Mouse (Mus musculus) gastrocnemius, adult 18-20 months (tissue): ENCODE measurements around the gene Pdzrn4. TPM values are rescaled to one million over a fixed set of nuclear protein-coding genes. Genes with fewer than 3 reads are reported as not detected.

Source experiments
- DNase-seq: peaks from one replicate; pipeline ENCODE4 v3.0.0; 2021; ENCODE audit warnings: low spot score
- total RNA-seq, 2 experiments: library from RNA; stranded (reverse); gene quantifications; 2 replicates each; pipeline ENCODE4 v1.2.3; 2021

The Pdzrn4 gene
- total RNA-seq, 2 experiments from 2014 or later = 0.41 to 1.1 TPM

GRCm38 (mm10) chr15:92696276-92696956, 299.7 kb downstream of the Pdzrn4 start:
- DNase-seq = no peak

- DNase-seq = no peak
Measured at GRCm38 (mm10) chr15:92704146-92704545, 307.5 kb downstream of the Pdzrn4 start.

GRCm38 (mm10) chr15:92738676-92739075, 342.0 kb downstream of the Pdzrn4 start:
- no peak for DNase-seq

DNA sequence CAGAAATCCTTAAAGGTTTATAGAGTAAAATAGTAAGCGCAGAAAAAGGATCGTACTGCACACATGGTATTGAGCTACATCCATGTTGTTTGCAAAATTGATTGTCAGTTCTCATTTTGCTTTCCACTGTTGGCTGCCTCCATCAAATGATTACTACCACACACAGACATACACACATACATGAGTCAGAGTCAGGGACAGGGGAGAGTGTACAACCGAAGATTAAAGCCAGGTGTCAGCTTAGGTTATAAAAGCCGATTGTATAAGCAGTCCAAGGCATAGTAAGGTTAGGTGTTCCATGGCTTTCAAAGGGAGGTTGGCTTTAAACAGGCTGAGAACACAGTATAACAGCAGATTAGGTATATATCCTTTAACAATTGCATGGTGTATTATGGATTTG, 343.2 kb downstream of the Pdzrn4 start:
- DNase-seq = no peak

GRCm38 (mm10) chr15:92743624-92744023, 346.9 kb downstream of the Pdzrn4 start:
- DNase-seq = no peak

DNA sequence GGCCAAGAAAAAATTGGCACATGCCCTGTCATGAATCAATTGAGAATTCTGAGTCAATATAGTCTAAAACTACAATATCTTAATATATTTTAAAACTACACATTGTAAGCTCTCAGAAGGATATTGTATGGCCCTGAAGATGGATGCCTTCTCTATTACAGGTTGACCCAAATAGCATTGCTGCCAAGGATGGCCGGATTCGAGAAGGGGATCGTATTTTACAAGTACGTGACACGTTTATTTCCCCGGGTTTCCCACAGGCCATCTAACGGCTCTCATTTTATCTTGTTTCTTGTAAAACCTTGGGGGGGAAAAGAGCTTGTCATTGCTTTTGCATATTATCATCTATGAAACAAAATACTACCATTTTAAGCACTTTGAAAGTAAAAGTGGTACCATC, 349.4 kb downstream of the Pdzrn4 start:
- DNase-seq = peak; percentile 55

GRCm38 (mm10) chr15:92752167-92752566, 355.5 kb downstream of the Pdzrn4 start:
- no peak for DNase-seq

GRCm38 (mm10) chr15:92752578-92752977, 355.9 kb downstream of the Pdzrn4 start:
- no peak for DNase-seq

DNA sequence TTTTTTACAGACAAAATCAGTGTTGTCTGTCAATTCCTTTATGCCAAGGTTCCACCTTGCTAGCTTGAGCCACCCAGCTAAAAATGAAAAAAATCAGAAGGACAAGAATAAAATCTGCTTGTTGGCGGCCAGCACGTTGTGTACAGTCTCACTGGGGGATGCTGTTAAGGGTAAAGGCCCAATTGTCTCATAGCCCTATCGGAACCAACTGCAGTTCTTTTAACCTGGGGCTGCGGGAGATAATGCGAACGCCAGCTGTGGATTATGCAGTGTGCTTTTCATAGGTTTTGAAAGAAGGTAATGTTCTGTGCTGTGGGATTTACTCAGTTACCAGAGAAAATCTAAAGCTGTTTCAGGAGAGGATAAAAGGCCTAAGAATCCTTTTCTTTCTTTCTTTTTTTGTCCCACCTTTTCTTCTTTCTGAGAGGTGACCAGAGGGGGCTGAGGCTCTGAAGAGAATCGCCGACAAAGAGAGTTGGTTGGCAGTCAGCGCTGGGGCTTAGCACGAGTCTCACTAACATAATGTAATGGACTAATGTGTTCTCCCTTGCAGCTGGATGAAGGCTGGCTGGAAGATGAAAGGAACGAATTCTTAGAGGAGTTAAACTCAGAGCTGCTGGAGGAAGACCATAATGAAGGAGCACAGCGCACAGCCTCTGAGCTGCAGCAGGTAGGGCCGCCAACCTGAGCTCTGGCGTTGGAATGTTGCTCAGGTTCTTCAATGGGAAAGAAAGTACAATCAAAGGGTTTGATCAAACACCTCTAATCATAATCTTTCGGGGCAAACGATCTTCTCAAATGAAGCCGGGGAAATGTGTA, 360.6 kb downstream of the Pdzrn4 start:
- no peak for DNase-seq

GRCm38 (mm10) chr15:92759001-92759400, 362.3 kb downstream of the Pdzrn4 start:
- DNase-seq = no peak

GRCm38 (mm10) chr15:92763303-92763702, 366.6 kb downstream of the Pdzrn4 start:
- no peak for DNase-seq

- no peak for DNase-seq
Measured at GRCm38 (mm10) chr15:92769535-92769934, 372.9 kb downstream of the Pdzrn4 start.

GRCm38 (mm10) chr15:92788036-92788435, 391.4 kb downstream of the Pdzrn4 start:
- no peak for DNase-seq

GRCm38 (mm10) chr15:92794275-92794674, 397.6 kb downstream of the Pdzrn4 start:
- DNase-seq = no peak

- DNase-seq = no peak
Measured at GRCm38 (mm10) chr15:92805934-92806333, 409.3 kb downstream of the Pdzrn4 start.

DNA sequence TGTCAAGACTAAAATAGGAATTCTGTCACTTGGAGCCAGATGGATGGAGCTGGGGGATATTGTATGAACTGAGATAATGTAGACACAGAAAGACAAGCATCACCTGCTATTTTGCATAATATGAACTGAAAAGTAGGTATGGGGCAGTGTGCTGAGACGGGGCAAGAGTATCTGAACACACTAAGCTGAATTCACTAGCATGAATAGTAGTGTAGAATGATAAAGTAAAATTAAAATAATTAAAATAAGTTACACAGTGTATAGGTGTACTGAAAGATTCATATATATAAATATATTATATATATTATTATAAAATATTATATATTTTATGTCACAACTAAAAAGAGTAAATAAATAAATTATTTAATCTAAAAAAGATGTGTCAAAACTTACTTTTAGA, 409.7 kb downstream of the Pdzrn4 start:
- DNase-seq = no peak
